Mouse (Mus musculus) cerebellum, postnatal 25 days (tissue): ENCODE data around the gene Atxn7l1.

ENCODE experiments used
- DNase-seq, 2 experiments: peaks; one replicate each; pipeline ENCODE4 v3.0.0; 2021; ENCODE audit warnings: mixed read lengths in 2 of 2

The Atxn7l1 gene

GRCm38 (mm10) chr12:33236344-33237049 is 89.0 kb downstream of the Atxn7l1 start:
- no peak for DNase-seq

- peak in 1 of 2 experiments; percentile 40 for DNase-seq
These were observed 89.6 kb downstream of the Atxn7l1 start for GRCm38 (mm10) chr12:33237108-33237507.

- no peak for DNase-seq
These were observed 95.2 kb downstream of the Atxn7l1 start for GRCm38 (mm10) chr12:33242679-33243078.

GRCm38 (mm10) chr12:33244132-33244875 is 96.8 kb downstream of the Atxn7l1 start:
- no peak for DNase-seq

GRCm38 (mm10) chr12:33245455-33245854 is 98.0 kb downstream of the Atxn7l1 start:
- peak; percentile 49 to 70 for DNase-seq

- DNase-seq = no peak
These were observed 99.4 kb downstream of the Atxn7l1 start for GRCm38 (mm10) chr12:33246878-33247277.

GRCm38 (mm10) chr12:33250197-33250596 is 102.7 kb downstream of the Atxn7l1 start:
- DNase-seq = no peak

GRCm38 (mm10) chr12:33251399-33251798 is 103.9 kb downstream of the Atxn7l1 start:
- no peak for DNase-seq

- DNase-seq = no peak
These were observed 105.1 kb downstream of the Atxn7l1 start for GRCm38 (mm10) chr12:33252621-33253020.

- DNase-seq = no peak
These were observed 105.7 kb downstream of the Atxn7l1 start for GRCm38 (mm10) chr12:33253206-33253605.

GRCm38 (mm10) chr12:33255256-33255655 is 107.8 kb downstream of the Atxn7l1 start:
- DNase-seq = no peak

- DNase-seq = no peak
These were observed 108.9 kb downstream of the Atxn7l1 start for GRCm38 (mm10) chr12:33256426-33256825.

GRCm38 (mm10) chr12:33258995-33259529 is 111.6 kb downstream of the Atxn7l1 start:
- DNase-seq = no peak

GRCm38 (mm10) chr12:33260575-33260974 is 113.1 kb downstream of the Atxn7l1 start:
- DNase-seq = no peak

GRCm38 (mm10) chr12:33265877-33266276 is 118.4 kb downstream of the Atxn7l1 start:
- DNase-seq = no peak

- no peak for DNase-seq
These were observed 120.5 kb downstream of the Atxn7l1 start for GRCm38 (mm10) chr12:33267965-33268364.

GRCm38 (mm10) chr12:33269743-33270142 is 122.2 kb downstream of the Atxn7l1 start:
- DNase-seq = peak in 1 of 2 experiments; percentile 57

GRCm38 (mm10) chr12:33271865-33272264 is 124.4 kb downstream of the Atxn7l1 start:
- DNase-seq = no peak

GRCm38 (mm10) chr12:33272441-33272840 is 124.9 kb downstream of the Atxn7l1 start:
- DNase-seq = no peak

GRCm38 (mm10) chr12:33273147-33273546 is 125.7 kb downstream of the Atxn7l1 start:
- DNase-seq = no peak

GRCm38 (mm10) chr12:33273668-33274067 is 126.2 kb downstream of the Atxn7l1 start:
- no peak for DNase-seq

GRCm38 (mm10) chr12:33276028-33276427 is 128.5 kb downstream of the Atxn7l1 start:
- peak in 1 of 2 experiments; percentile 26 for DNase-seq

GRCm38 (mm10) chr12:33277427-33277826 is 129.9 kb downstream of the Atxn7l1 start:
- no peak for DNase-seq

- no peak for DNase-seq
These were observed 131.7 kb downstream of the Atxn7l1 start for GRCm38 (mm10) chr12:33279159-33279558.
